Mouse (Mus musculus) cerebellum, adult 2 months (tissue): Measurements from ENCODE around the gene Arhgap45. TPM values are rescaled to one million over a fixed set of nuclear protein-coding genes. Genes with fewer than 3 reads are reported as not detected.

Experiments
- DNase-seq, 2 experiments: peaks; one replicate each; pipeline ENCODE4 v3.0.0; 2021
- H3K27ac ChIP-seq: fragments of 200-500 bp; 2 replicates; pipeline ENCODE4 v1.5.1; 2012; ENCODE audit warnings: low read length, control low read depth, inconsistent platforms; ENCODE audit not compliant: insufficient read depth
- H3K27me3 ChIP-seq: fragments of 200-500 bp; 2 replicates; pipeline ENCODE4 v1.6.1; 2012; ENCODE audit warnings: inconsistent platforms, mild to moderate bottlenecking, low read length, moderate library complexity; ENCODE audit not compliant: control insufficient read depth, insufficient read depth
- H3K4me1 ChIP-seq: fragments of 200-500 bp; 2 replicates; pipeline ENCODE4 v1.6.1; 2011; ENCODE audit warnings: low read length; ENCODE audit not compliant: control insufficient read depth, insufficient read depth
- H3K4me3 ChIP-seq: fragments of 200-500 bp; replicated peaks from 2 replicates; pipeline ENCODE3; 2011; ENCODE audit warnings: mild to moderate bottlenecking, low read depth, low read length, control low read depth; ENCODE audit not compliant: insufficient read depth
- CTCF ChIP-seq: fragments of 200-500 bp; IDR thresholded peaks from 2 replicates; pipeline ENCODE4 v1.5.1; 2011; ENCODE audit warnings: low read depth, mild to moderate bottlenecking, control low read depth, low read length, moderate library complexity, borderline replicate concordance; ENCODE audit not compliant: insufficient read depth
- POLR2A ChIP-seq: fragments of 200-500 bp; IDR thresholded peaks from 2 replicates; pipeline ENCODE4 v1.6.1; 2011; ENCODE audit warnings: low read length, control low read depth, borderline replicate concordance; ENCODE audit not compliant: insufficient read depth
- WGBS: fragments of 180-500 bp; shearing (Covaris S2); methylation state at CpG from one replicate; pipeline ENCODE4 v1.1.7; 2018; 5-methylcytosine and 5-hydroxymethylcytosine counted together
- polyA plus RNA-seq: library from polyadenylated mRNA; depleted of rRNA; stranded (reverse); fragments of >200 nt; gene quantifications from 2 replicates; pipeline ENCODE4 v1.2.3, GENCODE M21; 2012

Arhgap45 gene
- polyA plus RNA-seq, 1 experiment: 2.7 TPM

- Histone ChIP-seq H3K27ac (no peak within 1 kb of the TSS), H3K4me1 (peaks cover 6% of the 10 kb centered on the region; the same call in 1 of the 2 replicates), H3K4me3 (no peak within 1 kb of the TSS), H3K27me3 (no peaks in the 10 kb centered on the region)
- no peak for DNase-seq
- 1% methylated on average over 59 of the region's 59 CpGs for WGBS
- TF ChIP-seq CTCF (no peak), POLR2A (no peak)
Measured at GRCm38 (mm10) chr10:79988506-79989271, 27.8 kb upstream of the Arhgap45 start, which contains the start of gene Cnn2. Gene Cnn2 (plus strand): TSS chr10:79988584.

DNA sequence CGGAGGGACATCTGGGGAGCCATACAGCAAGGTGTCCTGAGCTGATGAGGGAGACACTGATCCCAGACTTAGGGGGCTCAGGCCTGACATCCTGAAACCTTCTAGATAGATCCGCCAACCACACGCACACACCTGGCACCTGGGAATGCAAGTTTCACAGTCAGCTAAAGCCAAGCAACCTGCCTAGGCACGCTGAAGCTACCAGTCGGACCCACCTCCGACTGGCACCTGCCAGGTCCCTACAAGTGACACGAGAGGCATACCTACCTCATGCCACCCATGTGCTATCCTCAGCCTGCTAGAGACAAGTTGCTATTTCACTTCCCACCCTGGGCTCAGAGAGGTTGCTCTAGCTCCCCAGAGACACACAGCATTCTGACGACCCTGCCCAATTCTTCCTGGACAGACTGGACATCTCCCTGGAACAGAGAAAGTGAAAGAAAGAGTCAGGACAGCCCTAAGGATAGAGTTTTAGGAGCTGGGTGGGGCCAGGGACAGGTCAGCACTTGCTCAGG lies 27.1 kb upstream of the Arhgap45 start:
- Histone ChIP-seq H3K4me3 (no peak overlapping the region), H3K27ac (no peak overlapping the region), H3K4me1 (peaks cover 6% of the 10 kb centered on the region; the same call in 1 of the 2 replicates), H3K27me3 (no peaks in the 10 kb centered on the region)
- no peak for DNase-seq
- 41% methylated on average over 8 of the region's 8 CpGs for WGBS
- no peak for TF ChIP-seq CTCF
- TF ChIP-seq POLR2A: no peak

GRCm38 (mm10) chr10:79989870-79990269 lies 26.6 kb upstream of the Arhgap45 start:
- WGBS: 16% methylated on average over 15 of the region's 15 CpGs

GRCm38 (mm10) chr10:79991099-79991498 lies 25.4 kb upstream of the Arhgap45 start:
- WGBS: 61% methylated on average over 12 of the region's 12 CpGs
- DNase-seq: no peak
- Histone ChIP-seq H3K27ac (no peak overlapping the region), H3K4me3 (no peak overlapping the region), H3K4me1 (peaks cover 4% of the 10 kb centered on the region; the same call in 1 of the 2 replicates), H3K27me3 (no peaks in the 10 kb centered on the region)
- TF ChIP-seq POLR2A: no peak
- no peak for TF ChIP-seq CTCF

More at GRCm38 (mm10) chr10:79989870-79990269, 26.6 kb upstream of the Arhgap45 start:
- Histone ChIP-seq H3K27me3 (no peaks in the 10 kb centered on the region), H3K4me1 (peaks cover 6% of the 10 kb centered on the region; the same call in 1 of the 2 replicates), H3K4me3 (no peak overlapping the region), H3K27ac (no peak overlapping the region)
- TF ChIP-seq POLR2A: no peak
- no peak for TF ChIP-seq CTCF
- no peak for DNase-seq

DNA sequence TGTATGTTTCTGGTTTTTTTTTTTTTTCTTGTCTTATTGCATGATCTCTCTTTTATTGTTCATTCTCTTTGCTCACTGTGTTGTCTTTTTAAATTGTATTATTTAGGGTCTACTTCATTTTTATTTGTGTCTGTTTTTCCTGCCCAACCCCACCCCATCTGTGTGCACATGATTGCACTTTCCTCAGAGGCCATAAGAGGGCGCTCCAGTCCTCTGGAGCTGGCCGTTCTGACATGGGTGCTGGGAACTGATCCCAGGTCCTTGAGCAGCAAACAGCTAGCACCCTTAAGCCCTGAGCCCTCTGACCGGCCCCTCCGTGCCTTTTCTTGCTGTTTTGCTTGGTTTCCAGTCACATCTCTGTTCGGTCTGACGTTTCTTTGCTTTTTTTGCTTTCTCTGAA lies 24.9 kb upstream of the Arhgap45 start:
- no peak for DNase-seq
- Histone ChIP-seq H3K4me1 (peaks cover 3% of the 10 kb centered on the region; the same call in 1 of the 2 replicates), H3K27me3 (no peaks in the 10 kb centered on the region), H3K27ac (no peak overlapping the region), H3K4me3 (no peak overlapping the region)
- no peak for TF ChIP-seq CTCF
- no peak for TF ChIP-seq POLR2A
- WGBS: 83% methylated on average over 6 of the region's 6 CpGs

GRCm38 (mm10) chr10:79994397-79995115 lies 21.9 kb upstream of the Arhgap45 start:
- Histone ChIP-seq H3K27me3 (no peaks in the 10 kb centered on the region), H3K4me3 (no peak overlapping the region), H3K27ac (no peak overlapping the region), H3K4me1 (no peaks in the 10 kb centered on the region)
- TF ChIP-seq CTCF (no peak), POLR2A (no peak)
- no peak for DNase-seq
- WGBS: 42% methylated on average over 16 of the region's 16 CpGs

DNA sequence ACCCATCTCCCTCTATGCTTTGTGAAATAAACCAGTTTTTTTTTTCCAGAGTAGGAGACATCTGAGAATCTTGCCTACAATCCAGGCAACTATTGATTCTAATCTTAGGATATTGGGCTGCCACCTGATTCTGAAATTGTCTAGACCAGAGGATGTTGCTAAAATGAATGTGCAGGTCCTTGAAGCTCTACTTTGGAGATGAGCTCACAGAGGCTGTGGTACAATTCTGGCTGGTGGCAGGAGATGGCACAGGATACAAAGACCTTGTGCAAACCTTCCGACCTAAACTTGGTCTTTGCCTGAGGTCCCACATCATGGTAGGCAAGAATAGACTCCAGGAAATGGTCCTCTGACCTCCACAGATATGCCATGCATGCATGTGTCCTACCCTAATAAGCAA lies 20.8 kb upstream of the Arhgap45 start:
- WGBS: 76% methylated on average over 1 of the region's 1 CpGs
- no peaks in the 10 kb centered on the region for H3K4me1 ChIP-seq
- no peak for DNase-seq
- TF ChIP-seq POLR2A (no peak), CTCF (no peak)
- H3K4me3 ChIP-seq: no peak overlapping the region
- no peaks in the 10 kb centered on the region for H3K27me3 ChIP-seq
- no peak overlapping the region for H3K27ac ChIP-seq
